26 mouse cellular contexts compared by ENCODE assay signal in genomic region chr14:22004943-22005342, GRCm38 (mm10). TPM values are rescaled to one million over a fixed set of nuclear protein-coding genes. Genes with fewer than 3 reads are reported as not detected.
DNase-seq lines count a peak whose midpoint lies in the region; ATAC-seq and TF ChIP-seq lines count a peak whose summit lies in the region.
"Had no signal": no experiment of that assay in that cellular context is flagged by ENCODE, and none has a peak within 500 bp of the region (broad histone marks: within the 10 kb centered on the region; RNA-seq: fewer than 3 reads in every experiment).

No protein-coding gene starts in this region.

- H3K9ac ChIP-seq in ES-E14 (ENCODE audit: insufficient read depth, low read depth, low read length, poor library complexity, severe bottlenecking): no peak overlapping the region
- no peak overlapping the region for H3K9ac ChIP-seq in forebrain, embryonic 11.5 days (ENCODE audit: low read length)
- no peak overlapping the region for H3K9ac ChIP-seq in forebrain, postnatal 0 days
- no peak overlapping the region for H3K9ac ChIP-seq in hindbrain, embryonic 16.5 days (ENCODE audit: low read depth, low read length)
- H3K9ac ChIP-seq: embryonic facial prominence, embryonic 15.5 days; hindbrain, embryonic 15.5 days; intestine, embryonic 15.5 days had no signal

- H3K36me3 ChIP-seq in ES-E14 (ENCODE audit: control insufficient read depth, insufficient read depth, low read length, poor library complexity, severe bottlenecking): no peaks in the 10 kb centered on the region
- no peaks in the 10 kb centered on the region for H3K36me3 ChIP-seq in forebrain, embryonic 11.5 days (ENCODE audit: control insufficient read depth, insufficient read depth, low read length)
- H3K36me3 ChIP-seq in forebrain, postnatal 0 days (ENCODE audit: insufficient read depth): no peaks in the 10 kb centered on the region
- H3K36me3 ChIP-seq in hindbrain, embryonic 16.5 days (ENCODE audit: control insufficient read depth, insufficient read depth, low read length): no peaks in the 10 kb centered on the region
- no peaks in the 10 kb centered on the region for H3K36me3 ChIP-seq in hindbrain, embryonic 10.5 days
- H3K36me3 ChIP-seq: embryonic facial prominence, embryonic 15.5 days; heart, embryonic 10.5 days; hindbrain, embryonic 15.5 days; intestine, embryonic 15.5 days had no signal

- peak; percentile 20; the same call in 1 of the 2 replicates for ATAC-seq in frontal cortex, adult (ENCODE audit: low TSS enrichment)
- peak; percentile 65 for ATAC-seq in forebrain, embryonic 11.5 days (replicated peaks; ENCODE audit: low FRiP score)
- peak; percentile 80; the same call in 1 of the 2 replicates for ATAC-seq in forebrain, postnatal 0 days
- ATAC-seq in hindbrain, embryonic 16.5 days: no peak
- ATAC-seq: activated CD4-positive, CD25-positive, alpha-beta regulatory T cell, adult 4 months; intestine, embryonic 15.5 days; midbrain, embryonic 16.5 days; Patski had no signal

- H3K4me3 ChIP-seq in ES-E14 (ENCODE audit: insufficient read depth in 1 of 2, low read depth in 1 of 2, low read length in 2 of 2, poor library complexity in 1 of 2, severe bottlenecking in 1 of 2): no peak overlapping the region
- no peak overlapping the region for H3K4me3 ChIP-seq in forebrain, embryonic 11.5 days (ENCODE audit: low read depth, low read length)
- no peak overlapping the region for H3K4me3 ChIP-seq in forebrain, postnatal 0 days (ENCODE audit: low read depth, low read length)
- no peak overlapping the region for H3K4me3 ChIP-seq in hindbrain, embryonic 16.5 days (ENCODE audit: low read length)
- no peak overlapping the region for H3K4me3 ChIP-seq in hindbrain, embryonic 10.5 days
- H3K4me3 ChIP-seq: embryonic facial prominence, embryonic 15.5 days; gastrocnemius, adult 2 months; heart, embryonic 10.5 days; hindbrain, embryonic 15.5 days; intestine, embryonic 15.5 days; myocyte had no signal

- in situ Hi-C loops in ES-E14 (cut with MboI; ENCODE audit: low sequenced_read_pairs in 2 of 2, unreplicated experiment in 2 of 2): no loop called here

- no peak for TF ChIP-seq CTCF in forebrain, postnatal 0 days (IDR thresholded peaks at IDR 0.05; ENCODE audit: low read depth)

- WGBS in forebrain, embryonic 11.5 days: 13% methylated on average over 4 of the region's 4 CpGs
- WGBS in forebrain, postnatal 0 days: 12% methylated on average over 4 of the region's 4 CpGs
- 29% methylated on average over 4 of the region's 4 CpGs for WGBS in hindbrain, embryonic 16.5 days
- 24% methylated on average over 4 of the region's 4 CpGs for WGBS in hindbrain, embryonic 10.5 days

- H3K27me3 ChIP-seq in forebrain, embryonic 11.5 days (ENCODE audit: control insufficient read depth, insufficient read depth, low read length): peaks cover 16% of the 10 kb centered on the region
- no peaks in the 10 kb centered on the region for H3K27me3 ChIP-seq in forebrain, postnatal 0 days (ENCODE audit: insufficient read depth, low read length)
- H3K27me3 ChIP-seq in hindbrain, embryonic 16.5 days (replicated peaks; ENCODE audit: control insufficient read depth, insufficient read depth, low read length): no peaks in the 10 kb centered on the region
- H3K27me3 ChIP-seq in hindbrain, embryonic 10.5 days (ENCODE audit: insufficient read depth, poor library complexity, severe bottlenecking): peaks cover 24% of the 10 kb centered on the region
- H3K27me3 ChIP-seq: embryonic facial prominence, embryonic 15.5 days; hindbrain, embryonic 15.5 days; intestine, embryonic 15.5 days; Patski had no signal

- no peak for DNase-seq in frontal cortex, postnatal 14 days (ENCODE audit: low spot score in 2 of 2)
- no peak for DNase-seq in ES-E14 (ENCODE audit: low read depth, low spot score)
- DNase-seq in forebrain, embryonic 11.5 days (ENCODE audit: low spot score): peak; percentile 61
- no peak for DNase-seq in forebrain, postnatal 0 days
- DNase-seq in hindbrain, embryonic 10.5 days (ENCODE audit: low spot score): no peak
- DNase-seq in left cerebral cortex, postnatal 25 days (ENCODE audit: low spot score in 2 of 2): no peak
- DNase-seq: adrenal gland, adult 8-10 months; cerebellum, adult 9-10 months; gastrocnemius, adult 2 months; heart, postnatal 4 days; kidney, adult 8-10 months; kidney, postnatal 14 days; lung, postnatal 4 days; thymus, adult 2 months had no signal

- no peak overlapping the region for H3K27ac ChIP-seq in ES-E14 (ENCODE audit: insufficient read depth, low read depth, low read length, poor library complexity, severe bottlenecking)
- H3K27ac ChIP-seq in forebrain, embryonic 11.5 days (ENCODE audit: low read depth, low read length): no peak overlapping the region
- H3K27ac ChIP-seq in forebrain, postnatal 0 days (ENCODE audit: low read depth, low read length): no peak overlapping the region
- no peak overlapping the region for H3K27ac ChIP-seq in hindbrain, embryonic 16.5 days (ENCODE audit: low read depth, low read length)
- no peak overlapping the region for H3K27ac ChIP-seq in hindbrain, embryonic 10.5 days
- H3K27ac ChIP-seq: embryonic facial prominence, embryonic 15.5 days; gastrocnemius, adult 2 months; heart, embryonic 10.5 days; hindbrain, embryonic 15.5 days; intestine, embryonic 15.5 days; stomach, postnatal 0 days had no signal

- intact Hi-C loops in left cerebral cortex, postnatal 25 days (cut with DNase I): no loop called here

- no peak overlapping the region for H3K4me2 ChIP-seq in forebrain, embryonic 11.5 days (ENCODE audit: low read depth, low read length, severe bottlenecking)
- no peak overlapping the region for H3K4me2 ChIP-seq in forebrain, postnatal 0 days (ENCODE audit: low read depth)
- no peak overlapping the region for H3K4me2 ChIP-seq in hindbrain, embryonic 16.5 days (ENCODE audit: low read length)
- H3K4me2 ChIP-seq: embryonic facial prominence, embryonic 15.5 days; hindbrain, embryonic 15.5 days; intestine, embryonic 15.5 days had no signal

- no peaks in the 10 kb centered on the region for H3K9me3 ChIP-seq in ES-E14 (ENCODE audit: control insufficient read depth, insufficient read depth, low read depth, low read length)
- no peaks in the 10 kb centered on the region for H3K9me3 ChIP-seq in forebrain, embryonic 11.5 days (ENCODE audit: control insufficient read depth, low read length)
- no peaks in the 10 kb centered on the region for H3K9me3 ChIP-seq in forebrain, postnatal 0 days (ENCODE audit: low read length)
- no peaks in the 10 kb centered on the region for H3K9me3 ChIP-seq in hindbrain, embryonic 16.5 days (ENCODE audit: control insufficient read depth, low read length)
- H3K9me3 ChIP-seq in hindbrain, embryonic 10.5 days: no peaks in the 10 kb centered on the region
- H3K9me3 ChIP-seq: embryonic facial prominence, embryonic 15.5 days; heart, embryonic 10.5 days; hindbrain, embryonic 15.5 days; intestine, embryonic 15.5 days had no signal

- H3K4me1 ChIP-seq in ES-E14 (ENCODE audit: control insufficient read depth in 2 of 2, insufficient read depth in 2 of 2, low read length in 2 of 2, poor library complexity in 1 of 2): no peaks in the 10 kb centered on the region
- H3K4me1 ChIP-seq in forebrain, embryonic 11.5 days (replicated peaks; ENCODE audit: control insufficient read depth, insufficient read depth, low read length): peaks cover 3% of the 10 kb centered on the region; the same call in 1 of the 2 replicates
- H3K4me1 ChIP-seq in forebrain, postnatal 0 days (ENCODE audit: insufficient read depth): no peaks in the 10 kb centered on the region
- no peaks in the 10 kb centered on the region for H3K4me1 ChIP-seq in hindbrain, embryonic 16.5 days (ENCODE audit: control insufficient read depth, insufficient read depth, low read depth, low read length)
- peaks cover 10% of the 10 kb centered on the region; the same call in 1 of the 2 replicates for H3K4me1 ChIP-seq in hindbrain, embryonic 10.5 days (replicated peaks)
- H3K4me1 ChIP-seq: embryonic facial prominence, embryonic 15.5 days; heart, embryonic 10.5 days; hindbrain, embryonic 15.5 days; intestine, embryonic 15.5 days had no signal

TF ChIP-seq in ES-E14, 5 proteins besides CTCF, POLR2A, EP300 and RAD21:
- TF ChIP-seq ZC3H11A (IDR thresholded peaks at IDR 0.05; ENCODE audit: borderline replicate concordance, low read depth, low read length) (no peak), CHD2 (IDR thresholded peaks at IDR 0.05; ENCODE audit: low read depth, low read length) (0 out of 2 replicates have a peak, but pooled peaks have one; percentile 16), ZNF384 (IDR thresholded peaks at IDR 0.05; ENCODE audit: low read depth, low read length) (no peak), HCFC1 (IDR thresholded peaks at IDR 0.05; ENCODE audit: borderline replicate concordance, insufficient read depth, low read length) (no peak), MAFK (IDR thresholded peaks at IDR 0.05; ENCODE audit: insufficient read depth, low read depth, low read length) (no peak)

RNA-seq across cellular contexts. Expression of gene Lrmda, which starts 14.6 kb away (rescaled TPM):
- total RNA-seq in ES-E14 (2012; rRNA removed): 0.22 TPM in 1 of 2 replicates, not detected in the other
- polyA plus RNA-seq in forebrain, embryonic 11.5 days (2014; fragmentation: Nextera tagmentation; extraction: Ambion mirVana): not detected in 2 replicates
- total RNA-seq in forebrain, postnatal 0 days (2014; rRNA removed): 0.15 TPM in 1 of 2 replicates, not detected in the other
- 0.18 and 0.28 TPM in 2 replicates for polyA plus RNA-seq in forebrain, postnatal 0 days (2015; fragmentation: Nextera tagmentation; extraction: Ambion mirVana)
- polyA plus RNA-seq in hindbrain, embryonic 16.5 days (2015; fragmentation: Nextera tagmentation; extraction: Ambion mirVana): 0.30 and 0.80 TPM in 2 replicates
- polyA plus RNA-seq in hindbrain, embryonic 10.5 days (2016; fragmentation: Nextera tagmentation; extraction: Ambion mirVana): 0.47 and 0.55 TPM in 2 replicates
- total RNA-seq in left cerebral cortex, postnatal 25 days (2021): under 1 TPM; 0.48 to 0.76 TPM
- polyA plus RNA-seq: activated CD4-positive, CD25-positive, alpha-beta regulatory T cell, adult 4 months; midbrain, embryonic 16.5 days had no signal

RNA-seq across cellular contexts. Expression of gene Zfp503, which starts 15.5 kb away (rescaled TPM):
- total RNA-seq in ES-E14 (2012; rRNA removed): 0.21 and 1.2 TPM in 2 replicates
- polyA plus RNA-seq in forebrain, embryonic 11.5 days (2014; fragmentation: Nextera tagmentation; extraction: Ambion mirVana): 6.6 and 6.7 TPM in 2 replicates
- total RNA-seq in forebrain, postnatal 0 days (2014; rRNA removed): 7.7 and 8.7 TPM in 2 replicates
- 3.9 and 5.0 TPM in 2 replicates for polyA plus RNA-seq in forebrain, postnatal 0 days (2015; fragmentation: Nextera tagmentation; extraction: Ambion mirVana)
- polyA plus RNA-seq in hindbrain, embryonic 16.5 days (2015; fragmentation: Nextera tagmentation; extraction: Ambion mirVana): 8.0 and 9.9 TPM in 2 replicates
- 12.3 and 20.0 TPM in 2 replicates for polyA plus RNA-seq in hindbrain, embryonic 10.5 days (2016; fragmentation: Nextera tagmentation; extraction: Ambion mirVana)
- 1 to 10 TPM; 2.2 to 4.8 TPM for total RNA-seq in left cerebral cortex, postnatal 25 days (2021)
- total RNA-seq: megakaryocyte-erythroid progenitor cell, adult 5-6 weeks had no signal
- polyA plus RNA-seq: activated CD4-positive, CD25-positive, alpha-beta regulatory T cell, adult 4 months had no signal
